Mouse (Mus musculus) cortical plate, adult 2 months (tissue): ENCODE data around the gene Ptprk.

Experiments
- CTCF ChIP-seq: fragments of 200-500 bp; IDR thresholded peaks from 2 replicates; pipeline ENCODE4 v1.5.1; 2011; ENCODE audit warnings: mild to moderate bottlenecking, control low read depth, low read length; ENCODE audit not compliant: insufficient read depth; ENCODE audit errors: extremely low read depth
- POLR2A ChIP-seq: fragments of 200-500 bp; IDR thresholded peaks from 2 replicates; pipeline ENCODE4 v1.6.1; 2011; ENCODE audit warnings: mild to moderate bottlenecking, low read length, control low read depth; ENCODE audit not compliant: insufficient read depth; ENCODE audit errors: extremely low read depth

- TF ChIP-seq POLR2A, result no peak
- TF ChIP-seq CTCF, result no peak
Observed at GRCm38 (mm10) chr10:28567441-28567840, 492.8 kb downstream of the Ptprk start.
